Mouse (Mus musculus) C2C12 (cell line): Measurements from ENCODE around the gene Tex2. TPM values are rescaled to one million over a fixed set of nuclear protein-coding genes. Genes with fewer than 3 reads are reported as not detected.
A peak's percentile ranks its signal among the peaks of the same experiment; 100 is the strongest.

ENCODE experiments used
- H3K27me3 ChIP-seq: one replicate; pipeline ENCODE4 v1.6.1; 2011; ENCODE audit not compliant: control insufficient read depth, insufficient read depth, insufficient read length
- H3K36me3 ChIP-seq: one replicate; pipeline ENCODE4 v1.6.1; 2011; ENCODE audit not compliant: control insufficient read depth, insufficient read depth
- H3K4me3 ChIP-seq: one replicate; pipeline ENCODE4 v1.5.1; 2011; ENCODE audit warnings: mild to moderate bottlenecking, control low read depth; ENCODE audit not compliant: poor library complexity, insufficient read depth, severe bottlenecking
- H3K79me2 ChIP-seq: one replicate; pipeline ENCODE4 v1.6.1; 2011; ENCODE audit not compliant: control insufficient read depth, insufficient read depth
- H3K79me3 ChIP-seq: one replicate; pipeline ENCODE4 v1.6.1; 2011; ENCODE audit warnings: low read depth, control low read depth
- H3ac ChIP-seq: one replicate; pipeline ENCODE3; 2011; ENCODE audit warnings: low read depth; ENCODE audit not compliant: control insufficient read depth, insufficient read length
- CEBPB ChIP-seq: IDR thresholded peaks from one replicate; pipeline ENCODE4 v1.6.1; 2011; ENCODE audit warnings: low read depth, mild to moderate bottlenecking, control low read depth, moderate library complexity
- CTCF ChIP-seq: IDR thresholded peaks from one replicate; pipeline ENCODE4 v1.5.1; 2011; ENCODE audit not compliant: control insufficient read depth, insufficient read depth, insufficient read length
- FOSL1 ChIP-seq: IDR thresholded peaks from one replicate; pipeline ENCODE4 v1.8.0; 2011; ENCODE audit warnings: mild to moderate bottlenecking, low read length; ENCODE audit not compliant: poor library complexity, insufficient read depth, severe bottlenecking
- MAX ChIP-seq: IDR thresholded peaks from one replicate; pipeline ENCODE4 v1.6.1; 2011; ENCODE audit warnings: mild to moderate bottlenecking, control low read depth
- MYOD1 ChIP-seq: IDR thresholded peaks from one replicate; pipeline ENCODE4 v1.6.1; 2011; ENCODE audit warnings: low read depth; ENCODE audit not compliant: control insufficient read depth, insufficient read length
- MYOG ChIP-seq: IDR thresholded peaks from one replicate; pipeline ENCODE4 v1.6.1; 2011; ENCODE audit not compliant: control insufficient read depth, insufficient read length; ENCODE audit errors: extremely low read depth
- USF1 ChIP-seq: IDR thresholded peaks from one replicate; pipeline ENCODE4 v1.6.1; 2011; ENCODE audit warnings: low read depth, mild to moderate bottlenecking, control low read depth, moderate library complexity
- polyA plus RNA-seq: library from polyadenylated mRNA; unstranded; fragments of >200 nt; fragmentation: generic; extraction: Trizol; gene quantifications from one replicate; pipeline ENCODE4 v1.2.1, GENCODE M21; 2012; ENCODE audit warnings: missing spikeins

Gene Tex2
- polyA plus RNA-seq, 1 experiment = 5.9 TPM

DNA sequence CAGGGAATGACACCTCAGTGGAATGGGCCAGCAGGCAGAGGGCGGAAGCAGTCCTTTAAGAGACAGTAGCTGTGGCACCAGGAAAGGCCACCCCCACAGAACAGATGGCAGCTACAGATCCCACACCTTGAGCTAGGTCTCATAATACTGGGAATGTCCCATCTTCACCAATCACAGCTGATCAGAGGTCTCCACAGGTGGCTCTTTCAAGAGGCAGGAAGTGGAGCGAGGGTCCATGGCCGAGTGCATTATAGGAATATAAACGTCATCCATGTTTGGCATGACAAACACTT lies 109.9 kb downstream of the Tex2 start:
- Histone ChIP-seq H3K79me2 (peaks cover 8% of the 10 kb centered on the region), H3ac (no peak overlapping the region), H3K27me3 (no peaks in the 10 kb centered on the region), H3K36me3 (peaks cover 13% of the 10 kb centered on the region), H3K4me3 (no peak overlapping the region), H3K79me3 (no peaks in the 10 kb centered on the region)
- TF ChIP-seq CTCF (no peak), USF1 (no peak), FOSL1 (no peak), MYOD1 (no peak), MYOG (no peak), MAX (no peak)

DNA sequence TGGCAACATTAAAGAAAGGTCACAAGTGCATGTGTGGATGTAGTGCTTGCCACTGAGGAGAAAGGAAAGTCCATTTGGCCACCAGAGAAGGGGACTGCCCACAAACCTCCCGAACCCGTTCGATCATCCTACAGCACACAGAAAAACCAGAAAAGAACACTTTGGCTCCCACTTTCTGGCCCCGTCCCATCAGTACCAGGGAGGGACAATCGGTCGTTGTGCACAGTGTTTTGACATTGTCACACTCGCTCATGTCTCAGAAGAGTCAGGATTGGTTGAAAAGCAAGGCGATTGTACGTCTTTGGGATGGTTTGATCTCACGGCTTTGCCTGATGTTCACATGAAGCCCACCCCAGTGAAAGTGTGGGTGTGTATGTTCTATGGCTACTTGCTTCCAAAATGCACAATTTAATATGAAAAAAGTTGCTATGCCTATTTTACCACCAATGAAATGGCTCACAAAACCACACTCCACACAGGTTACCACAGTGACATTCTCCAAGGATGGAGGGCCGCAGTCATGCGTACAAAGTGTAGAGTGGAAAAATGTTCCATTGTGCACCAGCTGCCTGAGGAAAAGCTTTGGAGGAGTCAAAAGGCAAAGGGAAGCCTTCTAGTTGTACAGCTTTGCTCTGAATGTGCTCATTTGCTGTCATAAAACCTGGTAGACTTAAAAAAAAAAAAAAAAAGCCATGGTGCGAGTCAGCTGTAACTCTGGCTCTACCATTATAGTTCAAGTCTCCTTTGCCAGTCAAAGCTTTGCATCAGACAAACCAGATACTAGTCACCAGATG lies 110.4 kb downstream of the Tex2 start:
- H3K79me2 ChIP-seq = peaks cover 8% of the 10 kb centered on the region
- no peak overlapping the region for H3K4me3 ChIP-seq
- peaks cover 8% of the 10 kb centered on the region for H3K36me3 ChIP-seq
- TF ChIP-seq MYOG (no peak), USF1 (no peak), MYOD1 (no peak), CEBPB (no peak), CTCF (no peak), MAX (no peak), FOSL1 (no peak)
- no peaks in the 10 kb centered on the region for H3K27me3 ChIP-seq
- no peak overlapping the region for H3ac ChIP-seq
- H3K79me3 ChIP-seq = no peaks in the 10 kb centered on the region

DNA sequence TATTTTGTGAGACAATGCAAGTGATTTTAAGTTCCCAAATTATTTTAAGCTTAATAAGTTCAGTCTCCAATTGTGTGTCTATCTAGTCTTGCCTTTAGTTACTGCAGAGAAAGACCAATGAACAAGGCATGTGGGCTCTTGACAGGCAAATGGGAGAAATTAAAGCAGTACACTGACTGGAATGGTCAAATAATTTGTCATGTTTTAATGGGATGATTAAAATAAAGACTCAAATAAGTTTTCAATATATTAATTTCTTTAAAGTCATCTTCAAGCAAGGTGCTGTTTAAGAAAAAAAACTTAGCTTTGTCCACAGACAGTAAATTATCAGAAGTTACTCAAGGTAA lies 111.1 kb downstream of the Tex2 start:
- Histone ChIP-seq H3K79me2 (peaks cover 8% of the 10 kb centered on the region), H3ac (no peak overlapping the region), H3K4me3 (no peak overlapping the region), H3K36me3 (peaks cover 8% of the 10 kb centered on the region), H3K27me3 (no peaks in the 10 kb centered on the region), H3K79me3 (no peaks in the 10 kb centered on the region)
- TF ChIP-seq FOSL1 = no peak
- no peak for TF ChIP-seq MAX
- TF ChIP-seq CEBPB = no peak
- no peak for TF ChIP-seq MYOD1
- no peak for TF ChIP-seq CTCF
- no peak for TF ChIP-seq MYOG
- TF ChIP-seq USF1 = no peak

DNA sequence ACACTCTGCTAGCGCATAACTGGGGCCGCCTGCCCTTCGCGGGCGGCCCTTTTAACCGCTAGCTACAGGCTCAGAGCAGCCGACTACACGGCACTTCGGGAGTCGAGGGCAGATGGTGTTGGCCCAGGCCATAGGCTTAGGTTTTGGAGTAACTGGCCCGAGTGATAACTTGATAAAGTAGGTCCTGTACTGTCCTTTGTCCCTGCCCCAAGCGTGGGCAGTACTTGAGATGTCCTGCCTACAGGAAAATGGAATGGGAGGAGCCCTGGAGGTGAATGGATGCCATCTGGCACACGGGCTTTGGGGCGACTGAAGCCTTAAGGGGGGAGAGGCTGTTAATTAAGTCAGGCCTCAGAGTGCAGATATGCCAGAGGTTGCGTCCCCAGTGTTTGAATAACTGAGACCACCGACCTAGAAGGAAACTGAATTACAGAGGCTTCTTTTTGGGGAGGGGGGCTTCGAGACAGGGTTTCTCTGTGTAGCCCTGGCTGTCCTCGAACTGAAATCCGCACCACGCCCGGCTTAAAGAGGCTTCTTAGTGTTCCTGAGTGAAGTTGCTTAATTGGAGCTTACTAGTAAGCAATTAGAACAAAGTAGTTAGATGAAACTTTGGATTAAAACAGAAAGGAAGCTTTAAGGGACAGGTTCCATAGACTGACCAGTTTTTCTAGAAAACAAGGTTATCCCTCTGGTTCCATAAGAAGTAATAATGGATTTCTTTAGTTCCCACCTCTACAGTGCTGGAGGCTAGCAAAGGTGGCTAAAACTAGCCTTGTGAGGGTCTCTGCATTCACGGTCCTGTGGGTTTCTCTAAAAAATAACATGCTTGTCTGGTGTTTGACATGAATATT lies 111.7 kb downstream of the Tex2 start:
- no peaks in the 10 kb centered on the region for H3K27me3 ChIP-seq
- peak overlapping the region; percentile 75 for H3ac ChIP-seq
- peaks cover 8% of the 10 kb centered on the region for H3K79me2 ChIP-seq
- no peaks in the 10 kb centered on the region for H3K79me3 ChIP-seq
- no peak for TF ChIP-seq MYOG
- TF ChIP-seq CEBPB = no peak
- TF ChIP-seq CTCF = no peak
- no peak for TF ChIP-seq USF1
- TF ChIP-seq FOSL1 = no peak
- no peak for TF ChIP-seq MYOD1
- no peak for TF ChIP-seq MAX
- peaks cover 8% of the 10 kb centered on the region for H3K36me3 ChIP-seq
- H3K4me3 ChIP-seq = peak overlapping the region; percentile 100

DNA sequence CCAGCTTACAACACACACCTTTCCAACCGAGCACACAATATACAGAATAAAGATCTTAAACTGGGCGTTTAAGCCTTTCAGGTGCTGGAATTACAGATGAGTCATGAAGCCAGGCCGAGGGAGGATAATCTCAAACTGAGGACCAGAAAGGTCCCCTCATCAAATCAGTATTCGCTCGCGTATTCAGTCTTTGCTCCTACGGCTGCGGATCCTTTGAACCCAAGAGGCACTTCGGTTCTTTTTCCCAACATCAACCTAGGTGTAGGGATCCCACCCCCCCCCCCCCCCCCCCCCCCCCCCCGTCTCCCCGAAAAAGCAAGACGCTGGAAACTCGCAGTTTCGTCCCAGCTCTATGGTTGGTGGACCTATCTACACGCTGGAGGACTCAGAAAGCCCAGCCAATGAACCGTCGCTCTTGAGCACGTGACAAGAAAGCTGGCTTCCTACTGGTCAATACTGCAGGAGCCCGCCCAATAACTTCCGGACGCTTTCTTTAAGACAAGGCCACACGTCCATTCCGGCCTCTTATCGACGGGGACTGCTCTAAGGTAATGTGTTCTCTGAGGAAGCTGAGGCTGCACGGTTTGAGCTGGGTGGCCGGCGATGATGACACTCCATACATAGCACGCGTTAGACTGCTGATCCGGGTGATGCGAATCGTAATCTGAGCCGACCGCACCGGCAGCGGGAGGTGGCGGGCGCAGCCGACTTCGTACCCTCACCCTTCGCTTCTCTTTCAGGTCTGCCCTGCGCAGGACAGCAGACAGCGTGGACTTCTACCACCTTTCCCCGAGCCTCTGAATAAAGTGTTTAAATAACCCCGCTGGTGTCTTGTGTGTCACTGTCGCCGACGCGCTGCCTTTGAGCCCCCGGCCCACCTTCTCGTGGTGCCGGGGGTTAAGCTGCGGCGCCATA lies 112.6 kb downstream of the Tex2 start:
- no peaks in the 10 kb centered on the region for H3K79me3 ChIP-seq
- H3K27me3 ChIP-seq = no peaks in the 10 kb centered on the region
- H3K79me2 ChIP-seq = peaks cover 8% of the 10 kb centered on the region
- peaks cover 8% of the 10 kb centered on the region for H3K36me3 ChIP-seq
- peak; percentile 99 for TF ChIP-seq USF1
- TF ChIP-seq MAX = peak; percentile 63
- no peak for TF ChIP-seq CEBPB
- H3K4me3 ChIP-seq = peak overlapping the region; percentile 100
- H3ac ChIP-seq = peak overlapping the region; percentile 75
